Mouse (Mus musculus) gastrocnemius, postnatal 36 days (tissue): Measurements from ENCODE around the gene Ccdc92b. TPM values are rescaled to one million over a fixed set of nuclear protein-coding genes. Genes with fewer than 3 reads are reported as not detected.
A peak's percentile ranks its signal among the peaks of the same experiment; 100 is the strongest.
"Not testable (repeated sequence)": the region's sequence is repeated elsewhere in the genome, so short reads cannot be mapped to it uniquely, and the experiment has no call there.

Experiments
- DNase-seq, 2 experiments: peaks; one replicate each; pipeline ENCODE4 v3.0.0; 2022
- intact Hi-C: fragments of 180-260 bp; cut with DNase I; formaldehyde crosslinking; loops from one replicate; pipeline ENCODE4 v1.15.1; 2025
- long read RNA-seq, 2 experiments: library from polyadenylated mRNA; stranded (forward); transcript quantifications; one replicate each; pipeline ENCODE4 v2.0.0; 2021
- total RNA-seq, 2 experiments: library from RNA; stranded (reverse); gene quantifications; 2 replicates each; pipeline ENCODE4 v1.2.3; 2021

Ccdc92b gene
- under 1 TPM; 0.05 to 0.10 TPM for total RNA-seq
- long read RNA-seq, experiment 1: 0 reads
- long read RNA-seq, experiment 2: 0 reads

GRCm38 (mm10) chr11:74619201-74619955 lies at the start of gene Ccdc92b:
TSS of gene Ccdc92b (plus strand) at chr11:74619605.
- peak; percentile 64 to 65 for DNase-seq
- intact Hi-C loops: no loop called here

GRCm38 (mm10) chr11:74569735-74570134 lies 49.7 kb upstream of the Ccdc92b start:
- intact Hi-C loops: no loop called here
- DNase-seq: no peak

- intact Hi-C loops: no loop called here
- DNase-seq: peak in 1 of 2 experiments; percentile 17
These were observed 46.8 kb upstream of the Ccdc92b start for GRCm38 (mm10) chr11:74572459-74573061.

- no peak for DNase-seq
- intact Hi-C loops: no loop called here
These were observed 44.5 kb upstream of the Ccdc92b start for GRCm38 (mm10) chr11:74574768-74575434.

- intact Hi-C loops: no loop called here
- no peak for DNase-seq
These were observed 43.5 kb upstream of the Ccdc92b start for GRCm38 (mm10) chr11:74575940-74576339.

DNA sequence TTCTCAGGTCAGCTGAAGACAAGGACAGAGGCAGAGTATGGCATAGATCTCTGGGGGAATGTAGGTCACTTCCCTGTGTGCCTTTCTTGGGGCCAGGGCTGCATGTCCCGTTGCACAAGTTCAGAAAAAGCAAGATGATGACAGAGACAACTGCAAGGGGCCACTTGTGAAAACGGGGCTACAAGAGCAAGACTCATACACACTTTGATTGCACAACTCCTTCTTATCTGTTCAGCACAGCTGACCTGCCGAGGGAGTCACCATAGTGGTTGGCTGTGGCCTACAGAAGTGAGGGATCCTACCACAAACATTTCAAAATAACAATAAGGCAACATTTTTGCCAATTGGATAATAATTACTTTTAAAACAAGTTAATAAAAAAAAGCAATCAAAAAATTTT lies 42.3 kb upstream of the Ccdc92b start:
- intact Hi-C loops: no loop called here

GRCm38 (mm10) chr11:74581333-74581732 lies 38.1 kb upstream of the Ccdc92b start:
- DNase-seq, intact Hi-C loops: not testable (repeated sequence)

More for the DNA sequence above, 42.3 kb upstream of the Ccdc92b start:
- DNase-seq: no peak

- intact Hi-C loops: no loop called here
- no peak for DNase-seq
These were observed 36.9 kb upstream of the Ccdc92b start for GRCm38 (mm10) chr11:74582464-74582863.

GRCm38 (mm10) chr11:74583824-74584349 lies 35.5 kb upstream of the Ccdc92b start:
- intact Hi-C loops: no loop called here
- DNase-seq: no peak

DNA sequence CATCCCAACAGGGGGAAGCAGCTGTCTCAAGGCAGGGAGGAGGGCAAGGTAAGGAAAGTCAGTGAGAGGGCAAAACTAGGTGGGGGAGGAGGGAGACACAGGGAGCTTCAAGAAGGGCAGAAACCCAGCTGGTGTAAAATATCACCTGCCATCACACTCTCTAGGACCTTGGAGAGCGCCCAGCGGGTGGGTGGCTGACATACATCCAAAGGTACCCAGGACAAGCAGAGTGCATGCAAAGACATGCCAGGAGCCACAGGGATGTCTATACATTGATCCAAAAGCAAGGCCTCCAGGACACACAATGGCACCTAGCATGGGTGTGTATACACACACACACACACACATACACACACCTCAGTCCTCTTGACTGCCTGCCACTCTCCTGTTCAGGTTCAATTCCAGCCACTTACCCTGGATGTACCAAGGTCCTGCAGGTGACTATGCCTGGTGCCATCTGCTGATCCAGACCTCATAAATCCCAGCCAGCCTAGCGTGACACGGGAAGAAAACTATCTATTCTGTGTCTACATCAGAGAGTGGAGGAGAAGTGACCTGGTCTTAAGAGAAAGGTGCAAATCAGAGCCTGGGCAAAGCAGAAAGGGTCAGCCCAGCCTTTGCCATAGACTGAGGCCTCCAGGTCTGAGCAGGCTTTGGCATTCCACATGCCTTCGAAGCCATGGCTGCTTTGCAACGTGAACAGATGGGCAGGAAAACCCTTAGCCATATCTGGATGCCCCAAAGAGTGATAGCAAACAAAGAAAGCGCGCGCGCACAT lies 34.3 kb upstream of the Ccdc92b start:
- intact Hi-C loops: no loop called here
- no peak for DNase-seq

DNA sequence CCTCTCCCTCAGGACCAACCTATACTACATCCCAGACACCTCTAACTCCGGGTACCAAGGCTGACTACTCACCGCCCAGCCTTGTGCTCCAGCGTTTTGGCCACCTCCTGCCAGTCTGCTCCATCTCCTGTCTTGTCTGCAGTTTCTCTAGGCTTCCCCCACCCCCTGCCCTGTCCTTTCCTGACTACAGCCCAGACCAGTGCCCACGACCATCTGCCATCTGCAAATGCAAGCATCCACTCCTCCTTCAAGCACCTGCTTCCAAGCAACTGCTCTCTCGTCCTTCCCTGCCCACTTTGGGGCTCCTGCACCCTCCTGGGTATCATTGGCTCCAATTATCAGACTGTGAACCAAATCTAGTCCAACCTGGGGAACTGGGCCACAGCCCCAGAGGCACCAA lies 33.0 kb upstream of the Ccdc92b start:
- intact Hi-C loops: no loop called here
- no peak for DNase-seq

DNA sequence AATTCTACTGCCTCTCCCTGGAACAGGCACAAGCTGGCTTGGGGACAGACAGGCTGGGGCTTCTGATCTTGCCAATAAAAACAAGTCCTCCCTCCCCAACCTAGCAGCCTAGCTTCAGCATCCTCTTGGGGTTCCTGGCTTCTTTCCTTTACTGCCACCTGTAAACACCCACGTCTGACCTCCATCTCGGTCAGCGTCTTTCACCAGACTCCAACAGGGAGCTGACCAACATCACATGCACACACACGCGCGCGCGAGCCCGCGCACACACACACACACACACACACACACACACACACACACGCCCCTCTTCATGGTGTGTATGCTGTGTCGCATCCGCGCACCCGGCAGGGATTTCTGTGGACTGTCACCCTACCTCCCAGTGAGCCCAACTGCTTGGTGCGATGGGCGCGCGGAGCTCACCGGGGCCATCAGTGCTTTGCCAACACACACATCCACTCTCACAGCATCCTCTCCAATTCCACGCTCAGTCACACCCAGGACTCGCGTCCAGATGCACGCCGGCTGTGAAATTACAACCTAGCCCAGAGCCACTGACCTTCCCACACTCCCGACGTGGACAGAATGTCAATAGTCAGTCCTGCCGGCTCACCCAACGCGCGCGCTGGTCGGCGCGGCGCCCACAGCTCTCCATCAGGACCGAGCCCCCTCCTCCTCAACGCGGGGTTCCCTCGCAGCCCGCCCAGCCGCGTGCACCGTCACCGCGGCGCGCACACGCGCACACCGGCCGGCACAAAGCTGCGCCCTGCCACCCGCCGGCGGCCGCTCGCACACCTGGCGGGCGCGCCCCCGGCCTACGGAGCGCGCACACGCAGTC lies 29.8 kb upstream of the Ccdc92b start:
- DNase-seq: no peak
- intact Hi-C loops: no loop called here

DNA sequence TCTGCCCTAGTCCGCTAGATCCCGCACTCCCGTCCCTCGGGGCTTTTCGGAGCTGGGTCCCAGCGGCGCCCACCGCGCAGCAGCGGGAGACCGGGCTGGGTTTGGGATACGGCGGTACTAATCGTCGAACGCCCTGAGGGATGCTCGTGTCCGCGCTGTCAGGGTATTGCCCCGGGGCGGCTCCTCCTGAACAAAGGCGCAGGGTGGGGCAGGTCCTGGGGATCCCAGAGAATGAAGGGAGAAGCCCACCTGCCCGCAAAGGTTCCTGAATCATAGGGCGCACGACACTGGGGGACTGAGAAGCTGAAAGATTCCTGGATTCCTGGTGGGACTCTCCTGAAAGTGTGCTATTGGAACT lies 29.2 kb upstream of the Ccdc92b start:
- intact Hi-C loops: no loop called here
- no peak for DNase-seq

DNA sequence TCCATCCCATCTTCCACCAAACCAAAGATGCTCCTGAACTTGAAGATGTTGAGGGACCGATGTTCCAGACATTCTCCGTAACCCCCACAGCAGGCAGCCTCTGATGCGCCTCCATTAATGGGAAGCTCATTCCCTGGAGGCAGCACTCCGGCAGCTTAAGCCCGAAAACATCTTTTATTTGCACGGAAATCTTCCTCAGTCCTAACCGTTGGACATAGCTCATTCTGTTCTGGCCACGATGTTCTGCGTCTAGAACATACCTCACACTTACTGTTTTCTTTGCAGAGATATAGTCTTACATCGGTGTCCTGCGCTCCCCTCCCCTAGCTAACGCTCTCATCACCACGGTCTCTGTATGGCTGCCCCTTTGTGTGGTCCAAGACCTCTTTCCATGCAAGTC lies 28.7 kb upstream of the Ccdc92b start:
- no peak for DNase-seq
- intact Hi-C loops: no loop called here

DNA sequence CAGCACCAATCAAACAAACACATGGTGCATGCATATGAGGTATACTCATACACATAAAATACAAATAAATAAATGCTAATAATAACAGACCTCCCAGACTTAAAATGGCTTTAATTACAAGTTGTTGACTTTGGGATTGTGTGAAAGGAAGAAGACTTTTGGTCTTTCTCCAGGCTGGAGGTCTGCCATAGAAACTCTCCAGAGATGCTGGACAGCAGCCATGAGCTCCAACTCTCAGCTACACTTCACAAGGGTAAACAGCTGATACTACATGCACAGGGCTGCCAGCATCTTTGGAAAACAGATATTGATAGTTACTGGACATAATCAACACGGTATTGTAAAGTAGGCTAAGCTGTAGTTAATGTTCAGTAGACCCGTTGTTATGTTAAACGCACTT lies 27.2 kb upstream of the Ccdc92b start:
- intact Hi-C loops: no loop called here
- DNase-seq: no peak

DNA sequence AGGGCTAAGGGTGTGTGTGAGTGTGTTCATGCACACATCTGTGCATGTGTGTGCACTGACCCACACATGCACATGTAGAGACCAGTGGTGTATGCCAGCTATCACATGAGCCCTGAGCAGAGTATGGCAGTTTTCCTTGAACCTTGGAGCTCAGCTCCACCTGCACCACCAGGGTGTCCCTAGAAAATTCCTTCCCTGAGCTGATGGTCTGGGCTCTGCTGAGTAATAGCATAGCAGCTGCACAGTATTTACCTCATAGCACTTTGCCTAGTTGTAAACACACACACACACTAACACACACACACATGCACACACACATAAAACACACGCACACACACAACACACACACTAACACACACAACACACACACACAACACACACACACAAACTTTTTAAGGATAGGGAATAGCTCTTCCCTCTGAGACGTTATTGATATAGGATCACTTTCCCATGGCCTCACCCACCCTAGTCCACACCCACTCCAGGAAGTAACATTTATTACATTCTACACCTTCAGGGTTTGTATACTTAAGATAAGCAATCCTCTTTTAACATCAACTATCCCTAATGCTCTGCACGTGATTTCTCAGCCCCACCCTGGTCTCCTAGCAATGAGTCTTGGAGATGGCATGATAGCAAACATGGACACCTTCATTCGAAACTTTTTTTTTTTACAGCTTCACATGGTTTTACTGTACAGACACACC lies 22.0 kb upstream of the Ccdc92b start:
- DNase-seq: no peak
- intact Hi-C loops: no loop called here

DNA sequence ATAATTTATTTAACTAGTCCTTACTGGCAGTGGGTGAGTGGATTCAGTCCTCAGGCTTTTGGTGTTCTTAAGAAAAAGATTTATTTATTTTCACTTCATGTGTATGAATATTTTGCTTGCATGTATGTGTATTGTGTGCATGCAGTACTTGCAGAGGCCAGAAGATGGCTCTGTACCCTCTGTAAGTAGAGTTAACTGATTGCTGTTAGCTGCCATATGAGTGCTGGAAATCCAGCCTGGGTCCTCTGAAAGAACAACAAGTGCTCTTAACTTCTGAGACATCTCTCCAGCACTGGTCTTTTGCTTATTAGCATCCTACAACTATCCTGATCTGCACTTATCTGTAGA lies 21.4 kb upstream of the Ccdc92b start:
- intact Hi-C loops: no loop called here
- DNase-seq: no peak

DNA sequence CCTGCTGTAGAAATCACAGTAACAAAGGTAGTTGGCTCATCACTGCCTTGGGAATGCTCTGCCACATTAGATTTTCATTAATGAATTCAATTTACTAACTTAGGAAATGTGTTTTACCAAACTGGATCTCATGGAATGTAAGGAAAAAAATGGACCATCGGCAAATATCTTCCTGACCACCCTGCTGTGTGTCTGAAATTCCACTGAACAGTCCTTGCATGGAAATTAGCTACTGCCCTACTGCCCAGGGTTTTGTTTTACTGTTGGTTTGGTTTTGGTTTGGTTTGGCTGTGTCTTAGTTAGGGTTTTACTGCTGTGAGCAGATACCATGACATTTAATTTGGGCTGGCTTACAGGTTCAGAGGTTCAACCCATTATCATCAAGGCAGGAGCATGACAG lies 17.1 kb upstream of the Ccdc92b start:
- DNase-seq: no peak
- intact Hi-C loops: no loop called here

GRCm38 (mm10) chr11:74610068-74610467 lies 9.3 kb upstream of the Ccdc92b start:
- intact Hi-C loops: no loop called here
- no peak for DNase-seq
